Mouse (Mus musculus): ENCODE measurements around the gene Ccnf.

DNA sequence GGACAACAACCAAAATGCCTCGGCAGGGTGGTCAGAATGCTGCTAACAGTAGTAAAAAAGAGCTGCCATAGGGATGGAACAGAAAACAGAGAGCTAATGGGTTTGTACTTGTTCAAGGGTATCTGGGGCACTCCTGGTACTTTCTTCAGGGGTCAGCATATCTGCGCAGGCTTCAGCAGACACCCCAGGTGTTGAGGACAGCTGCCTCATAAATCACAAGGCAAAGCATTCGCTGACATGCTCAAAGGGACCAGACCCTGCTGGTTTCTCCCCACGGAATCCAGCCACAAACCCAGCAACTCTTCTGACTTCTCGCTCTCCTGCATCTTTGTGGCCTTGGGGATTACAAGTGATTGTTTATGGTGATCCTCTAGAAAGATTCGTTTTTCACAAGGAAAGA, 28.6 kb downstream of the Ccnf start:
- TF ChIP-seq CTCF (IDR thresholded peaks at IDR 0.05; ENCODE audit: insufficient read depth, low read depth, low read length) (no peak), POLR2A (IDR thresholded peaks at IDR 0.05; ENCODE audit: insufficient read depth, low read depth, low read length) (no peak)
